Mouse (Mus musculus): ENCODE measurements at regions not wholly inside any gene's neighbourhood (a gene's known extent, or its start where the extent isn't known, plus 50 kb on each side); places are given as distances from the start of the nearest gene placed in this dataset.

DNA sequence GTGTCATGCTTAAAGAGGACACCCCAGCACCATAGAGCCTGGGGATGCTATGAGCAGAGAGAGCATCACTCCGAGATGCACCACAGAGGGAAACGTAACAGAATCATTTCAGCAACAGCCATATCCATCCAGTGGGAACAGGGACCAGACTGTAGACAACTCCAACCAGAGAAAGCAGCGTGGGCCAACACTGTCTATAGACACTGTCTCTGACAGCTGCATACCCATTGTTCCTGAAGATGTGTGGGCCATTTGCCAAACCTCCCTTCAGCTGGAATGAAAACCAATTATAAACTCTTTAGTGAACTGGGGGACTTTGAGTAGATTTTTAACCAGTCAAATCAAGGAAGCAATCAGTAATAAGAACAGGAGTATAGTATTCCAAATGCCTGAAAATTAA, 630.8 kb upstream of the Fam19a5 start:
- DNase-seq (ENCODE audit: low read depth) = no peak

DNA sequence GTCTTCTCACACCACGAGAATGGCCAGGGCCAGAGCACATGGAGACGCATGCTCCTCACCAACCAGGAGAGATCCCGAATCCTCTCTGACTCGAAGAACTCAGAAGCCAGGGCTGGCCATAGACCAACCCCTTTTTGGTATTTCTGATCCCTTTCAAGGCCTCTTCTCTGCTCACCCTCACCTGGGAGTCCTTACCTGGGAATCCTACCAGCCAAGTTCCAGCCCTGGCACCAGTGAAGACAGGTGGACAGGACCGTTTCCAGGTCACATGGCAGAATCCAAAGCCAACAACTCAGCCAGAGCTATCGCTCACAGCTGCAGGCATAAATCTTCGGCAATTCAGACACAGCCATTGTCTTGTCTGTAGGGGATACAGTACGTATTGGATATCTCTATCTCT, 626.2 kb upstream of the Fam19a5 start:
- no peak for DNase-seq (ENCODE audit: low read depth)

DNA sequence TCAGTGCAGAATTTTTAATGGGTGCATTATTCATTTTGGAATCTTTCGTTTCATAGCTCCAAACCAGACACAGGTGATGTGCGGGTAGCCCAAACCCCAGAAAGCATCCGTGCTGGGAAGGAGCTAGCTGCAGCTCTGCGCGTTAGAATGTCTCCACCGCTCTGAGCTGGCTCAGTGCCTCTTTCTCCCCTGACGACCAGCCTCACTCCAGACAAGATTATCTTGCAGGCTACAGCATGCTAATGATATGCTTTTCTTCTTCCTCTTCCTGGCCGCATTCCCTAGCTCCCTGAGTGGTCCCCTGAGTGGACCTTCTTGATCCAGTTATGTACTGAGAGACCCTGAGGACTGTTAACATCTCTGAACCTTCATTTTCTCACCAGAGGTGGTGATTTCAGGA, 624.4 kb upstream of the Fam19a5 start:
- no peak for DNase-seq (ENCODE audit: low read depth)

DNA sequence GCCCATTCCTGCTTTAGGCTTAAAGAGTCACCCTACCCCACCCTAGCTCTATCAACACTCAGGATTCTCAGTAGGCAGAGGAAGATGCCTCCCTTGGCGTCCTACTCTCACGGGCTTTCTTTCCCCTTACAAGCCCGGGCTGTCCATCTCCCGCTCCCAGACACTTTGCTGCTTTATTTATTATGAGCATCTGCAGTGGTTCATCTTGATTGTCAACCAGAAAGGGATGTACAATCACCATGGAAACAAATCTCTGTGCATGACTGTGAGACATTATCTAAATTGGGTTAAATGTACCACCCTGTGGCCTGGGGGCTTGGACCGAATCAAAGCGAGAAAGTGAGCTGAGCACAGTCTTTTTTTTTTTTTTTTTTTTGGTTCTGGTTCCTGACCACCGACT, 623.9 kb upstream of the Fam19a5 start:
- DNase-seq (ENCODE audit: low read depth) = no peak

DNA sequence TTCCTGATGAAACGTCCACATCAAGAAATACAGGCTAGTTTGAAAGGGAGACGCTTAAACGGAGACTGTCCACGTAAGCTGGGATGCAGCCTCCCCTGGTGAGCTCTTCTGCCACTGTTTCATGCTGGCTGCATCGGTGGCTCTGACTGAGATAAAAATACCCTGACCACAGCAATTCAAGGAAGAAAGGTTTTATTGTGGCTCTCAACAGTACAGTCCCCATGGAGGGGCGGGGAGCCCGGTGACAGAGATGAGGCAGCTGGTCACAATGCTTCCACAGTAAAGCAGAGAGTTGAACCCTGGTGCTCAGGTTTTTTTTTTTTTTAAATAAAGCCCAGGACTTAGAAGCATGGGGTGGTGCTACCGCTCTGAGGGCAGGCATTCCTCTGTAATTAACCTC, 622.7 kb upstream of the Fam19a5 start:
- no peak for DNase-seq (ENCODE audit: low read depth)

DNA sequence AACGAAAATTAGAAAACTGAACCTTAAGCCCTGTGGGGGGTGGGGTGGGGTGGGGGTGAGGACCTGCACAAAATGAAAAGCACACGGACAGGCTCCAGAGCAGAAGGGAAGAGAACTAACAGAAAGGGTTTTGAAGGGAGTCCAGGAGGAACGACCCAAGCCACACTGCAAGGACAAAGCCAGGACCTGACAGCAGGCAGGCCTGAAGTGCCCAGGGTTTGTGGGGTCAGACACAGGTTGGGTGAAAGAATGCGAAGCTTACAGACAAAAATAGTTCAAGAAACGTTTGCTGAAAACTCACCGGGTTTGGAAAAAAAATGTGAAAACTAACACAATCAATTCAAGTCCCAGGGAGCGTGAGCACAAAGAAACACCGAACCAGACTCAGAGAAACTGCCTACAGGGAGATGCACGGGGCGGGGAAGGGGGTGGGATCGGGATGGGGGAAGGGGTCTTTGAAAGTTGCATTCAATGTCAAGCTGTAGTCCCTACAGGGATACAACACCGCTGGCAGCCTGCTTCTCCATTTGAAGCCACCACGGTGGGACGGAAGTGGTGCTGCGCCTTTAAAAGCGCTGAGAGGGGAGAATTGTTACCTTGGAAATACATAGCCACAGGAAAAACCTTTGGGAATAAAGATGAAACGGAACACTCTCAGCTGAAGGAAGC, 618.9 kb upstream of the Fam19a5 start:
- no peak for DNase-seq (ENCODE audit: low read depth)

DNA sequence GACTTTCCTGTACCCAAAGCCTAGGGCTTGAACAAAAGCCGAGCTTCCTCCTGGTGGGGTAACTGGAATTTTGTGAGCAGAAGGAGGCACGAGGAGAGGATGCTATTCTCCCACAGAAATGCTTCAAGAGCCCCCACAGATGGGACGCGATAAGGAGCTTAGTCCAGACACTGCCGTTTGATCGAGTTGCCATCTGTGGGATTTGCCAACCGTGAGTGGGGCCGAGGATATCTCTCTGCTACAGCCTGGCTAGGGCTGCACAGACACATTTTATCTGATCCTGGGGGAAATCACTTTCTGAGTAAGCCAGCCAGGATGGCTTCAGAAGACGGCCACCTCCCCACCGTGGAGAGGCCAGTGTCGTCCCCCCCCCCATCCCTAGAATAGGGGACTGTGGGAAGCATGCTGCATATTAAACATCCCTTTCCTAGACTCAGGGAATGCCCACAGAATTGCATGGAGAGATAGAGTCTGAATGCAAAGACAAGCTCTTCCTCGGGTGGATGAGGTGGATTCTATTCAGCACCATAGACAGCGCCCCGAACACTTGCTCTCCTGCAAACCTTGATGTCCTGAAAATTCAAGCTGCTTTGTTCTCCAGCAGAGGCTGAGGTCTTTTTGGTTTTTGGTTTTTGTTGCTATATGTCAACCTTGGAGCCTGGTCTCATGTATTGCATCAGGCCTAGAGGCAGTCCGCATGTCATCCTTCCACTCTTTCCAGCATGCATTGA, 611.6 kb upstream of the Fam19a5 start:
- no peak for DNase-seq (ENCODE audit: low read depth)

DNA sequence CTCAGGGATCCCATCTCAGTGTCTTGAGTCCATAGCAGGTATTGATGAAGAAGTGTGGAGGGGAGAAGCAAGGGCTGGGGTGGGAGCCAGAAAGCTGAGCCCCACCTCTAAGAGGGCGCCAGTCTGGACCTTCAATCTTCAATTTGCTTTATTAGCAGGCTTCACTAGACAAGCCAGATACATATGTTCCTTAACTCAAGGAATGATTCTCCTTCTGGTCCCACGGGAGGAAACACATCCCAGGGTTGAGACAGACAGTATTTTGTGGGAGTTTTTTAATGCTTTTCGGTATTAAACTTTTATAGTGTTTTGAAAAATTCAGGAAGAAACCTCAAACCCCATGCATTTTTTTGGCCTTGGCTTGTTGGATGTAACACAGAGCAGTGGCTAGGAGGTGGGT, 606.7 kb upstream of the Fam19a5 start:
- DNase-seq (ENCODE audit: low read depth) = no peak

DNA sequence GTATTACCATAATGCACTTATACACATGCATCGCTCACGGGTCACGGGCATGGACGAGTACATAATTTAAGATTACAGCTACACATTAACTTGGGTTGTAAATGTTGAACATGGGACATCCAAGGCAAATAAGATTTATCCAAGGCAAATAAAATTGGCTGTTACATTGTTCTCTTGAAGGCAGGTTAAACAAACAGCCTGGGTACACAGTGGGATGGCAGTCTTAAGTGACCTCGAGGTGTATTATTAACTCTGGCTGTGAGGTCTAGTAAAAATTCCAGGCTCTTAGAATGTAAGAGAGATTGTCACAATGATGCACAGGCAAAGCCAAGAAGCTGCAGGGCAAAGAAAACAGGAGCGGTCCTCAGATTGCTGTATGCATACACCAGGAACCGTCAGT, 599.6 kb upstream of the Fam19a5 start:
- no peak for DNase-seq (ENCODE audit: low read depth)

DNA sequence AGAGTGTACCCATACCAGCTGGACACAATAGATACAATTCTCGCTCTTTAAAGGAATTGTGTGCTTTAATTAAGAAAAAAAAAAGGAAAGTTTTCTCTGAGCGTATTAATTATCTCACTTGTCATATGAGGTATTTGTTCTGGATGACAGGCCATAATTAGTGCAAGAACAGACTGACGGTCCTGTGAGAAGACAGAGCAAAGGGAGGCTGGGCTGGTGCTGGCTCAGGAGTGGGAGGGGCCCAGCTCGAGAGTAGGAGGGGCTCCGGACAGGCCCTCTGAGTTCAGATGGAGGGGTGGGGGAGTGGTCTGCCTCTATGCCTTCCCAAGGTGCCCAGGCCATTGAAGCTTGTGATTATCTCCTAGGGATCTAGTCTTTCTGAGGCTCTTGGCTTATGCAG, 591.5 kb upstream of the Fam19a5 start:
- DNase-seq (ENCODE audit: low read depth) = no peak

DNA sequence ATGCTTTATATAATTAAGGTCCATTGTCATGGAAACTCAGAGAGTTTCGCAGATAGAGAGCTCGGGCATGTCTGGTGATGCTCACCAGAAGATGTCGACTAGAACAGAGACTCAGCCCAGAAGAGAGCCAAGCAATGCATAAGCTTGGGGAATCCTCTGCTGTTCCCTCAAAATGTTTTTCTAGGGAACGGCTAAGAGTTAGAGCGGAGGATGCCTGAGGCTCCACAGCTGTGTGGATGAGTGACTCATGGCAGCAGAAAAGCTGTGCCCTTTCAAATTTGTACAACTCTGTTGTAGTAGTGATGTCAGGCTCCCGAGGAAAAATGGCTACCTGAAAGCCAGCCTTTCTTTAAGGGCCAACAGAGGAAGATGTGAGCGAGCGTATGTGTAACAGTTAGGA, 586.2 kb upstream of the Fam19a5 start:
- no peak for DNase-seq (ENCODE audit: low read depth)

DNA sequence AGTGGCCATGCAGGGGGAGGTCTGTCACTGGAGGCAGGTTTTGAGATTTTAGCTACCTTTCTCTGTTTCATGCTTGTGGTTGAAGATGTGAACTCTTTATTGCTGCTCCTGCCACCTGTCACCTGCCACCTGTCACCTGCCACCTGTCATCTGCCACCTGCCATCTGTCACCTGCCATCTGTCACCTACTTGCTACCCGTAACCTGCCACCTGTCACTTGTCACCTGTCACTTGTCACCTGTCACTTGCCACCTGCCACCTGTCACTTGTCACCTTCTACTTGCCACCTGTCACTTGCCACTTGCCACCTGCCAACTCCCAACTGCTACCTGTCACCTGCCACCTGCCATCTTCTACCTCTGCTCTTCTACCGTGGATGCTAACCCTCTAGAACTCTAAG, 581.2 kb upstream of the Fam19a5 start:
- no peak for DNase-seq (ENCODE audit: low read depth)

DNA sequence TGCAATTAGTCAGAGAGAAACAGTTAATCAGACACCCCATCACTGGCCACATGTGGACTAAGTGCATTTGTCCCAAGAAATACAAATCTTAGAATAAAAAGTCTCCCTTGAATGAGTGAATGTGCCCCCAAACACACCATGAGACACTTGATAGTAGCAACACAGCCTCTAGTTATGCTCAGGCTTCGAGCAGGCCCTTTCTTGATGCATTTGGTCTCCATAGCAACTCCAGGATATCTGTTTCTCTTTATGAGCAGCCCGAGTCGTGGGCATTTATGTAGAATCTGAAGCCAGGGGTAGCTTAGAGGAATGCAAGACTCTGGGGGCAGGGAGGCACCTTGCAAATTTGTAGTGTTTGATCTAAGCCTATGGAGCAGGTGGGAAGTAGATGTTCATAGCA, 580.6 kb upstream of the Fam19a5 start:
- DNase-seq (ENCODE audit: low read depth) = no peak

DNA sequence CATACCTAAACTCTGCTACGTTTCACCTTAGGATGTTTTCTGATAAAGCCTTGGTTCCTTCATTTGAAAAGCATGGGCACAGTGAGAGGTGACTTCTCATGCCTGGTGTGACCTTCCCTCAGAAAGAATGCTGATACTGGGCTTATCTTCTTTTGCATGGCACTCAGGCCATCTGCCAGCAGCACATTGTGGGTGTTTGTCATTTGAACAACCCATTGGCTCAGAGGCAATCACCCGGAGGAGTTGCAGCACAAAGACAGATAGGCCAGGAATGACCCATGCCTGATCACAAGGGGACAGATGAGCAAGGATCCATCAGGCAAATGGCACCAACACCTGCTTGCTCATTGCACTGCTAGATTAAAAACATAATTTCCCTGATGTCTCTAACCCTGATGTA, 572.7 kb upstream of the Fam19a5 start:
- DNase-seq (ENCODE audit: low read depth) = no peak

DNA sequence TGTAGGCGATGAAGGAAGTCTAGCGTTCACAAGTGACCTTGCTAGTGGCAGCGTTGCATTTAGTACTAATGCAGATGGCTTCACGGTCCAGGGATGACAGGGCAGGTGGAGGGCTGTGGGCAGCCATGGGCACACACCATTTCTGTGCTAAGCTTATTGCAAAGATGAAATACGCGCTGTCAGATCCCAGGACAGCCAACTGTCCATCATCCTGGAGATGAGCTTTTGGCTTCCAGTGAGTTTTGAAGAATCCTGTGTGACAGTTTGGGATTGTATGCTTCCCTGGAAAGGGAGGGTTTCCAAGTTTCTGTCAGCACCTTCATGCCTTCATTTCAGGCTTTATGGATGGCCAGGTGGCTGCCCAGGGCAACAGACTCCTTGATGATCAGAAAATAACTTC, 547.9 kb upstream of the Fam19a5 start:
- no peak for DNase-seq (ENCODE audit: low read depth)

DNA sequence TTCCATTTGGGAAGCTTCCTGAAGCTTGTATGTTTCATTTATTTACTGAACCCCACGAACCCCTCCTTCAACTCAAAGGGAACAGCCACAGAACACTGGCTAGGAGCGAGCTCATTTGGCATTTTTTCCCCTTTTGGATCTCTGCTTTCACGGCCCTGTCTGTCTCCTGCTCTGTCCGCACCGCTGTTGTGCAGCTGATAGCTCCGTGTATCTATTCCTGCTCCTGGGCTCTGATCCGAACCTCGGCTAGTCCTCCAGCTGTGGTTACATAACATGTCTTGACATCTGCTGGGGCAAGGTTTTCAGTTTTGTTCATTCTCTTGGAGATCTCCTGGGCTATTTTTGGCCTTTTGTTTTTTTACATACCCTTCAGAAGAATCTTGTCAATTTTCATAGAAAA, 525.1 kb upstream of the Fam19a5 start:
- DNase-seq (ENCODE audit: low read depth) = no peak

DNA sequence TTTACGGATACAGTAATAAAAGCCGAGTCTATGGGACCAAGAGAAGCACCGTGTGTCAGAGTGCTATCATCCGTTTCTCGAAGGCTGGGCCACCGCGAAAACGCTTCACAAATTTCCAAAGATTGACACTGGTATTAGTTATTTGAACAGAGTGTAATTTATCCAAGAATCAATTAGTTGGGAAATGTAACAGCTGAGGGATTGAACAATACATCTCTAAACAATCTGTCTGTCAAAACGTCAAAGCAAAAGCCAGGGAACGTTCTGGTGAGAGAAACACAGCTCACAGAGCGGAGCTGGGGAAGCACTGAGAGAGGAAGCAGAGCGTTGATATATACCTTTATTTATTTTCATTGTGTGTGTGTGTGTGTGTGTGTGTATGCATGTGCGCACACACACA, 498.1 kb upstream of the Fam19a5 start:
- no peak for DNase-seq (ENCODE audit: low read depth)

DNA sequence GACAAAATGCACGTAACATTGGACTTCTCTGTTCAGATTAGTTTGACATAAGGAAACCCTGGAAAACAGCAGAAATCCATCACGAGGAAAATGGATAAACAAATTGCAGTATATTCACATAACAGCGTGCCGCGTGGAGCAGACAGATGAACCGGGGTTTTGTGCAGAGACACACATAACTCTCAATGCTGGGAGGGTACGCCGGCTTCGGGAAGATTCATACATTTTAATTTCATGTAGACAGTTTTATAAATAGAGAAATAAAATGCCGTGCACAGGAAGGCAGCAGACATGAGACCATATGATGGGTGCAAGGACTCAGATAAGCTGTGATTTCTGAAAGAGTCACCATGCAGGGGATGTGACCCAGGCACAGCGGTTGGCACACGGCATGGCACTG, 489.9 kb upstream of the Fam19a5 start:
- no peak for DNase-seq (ENCODE audit: low read depth)

DNA sequence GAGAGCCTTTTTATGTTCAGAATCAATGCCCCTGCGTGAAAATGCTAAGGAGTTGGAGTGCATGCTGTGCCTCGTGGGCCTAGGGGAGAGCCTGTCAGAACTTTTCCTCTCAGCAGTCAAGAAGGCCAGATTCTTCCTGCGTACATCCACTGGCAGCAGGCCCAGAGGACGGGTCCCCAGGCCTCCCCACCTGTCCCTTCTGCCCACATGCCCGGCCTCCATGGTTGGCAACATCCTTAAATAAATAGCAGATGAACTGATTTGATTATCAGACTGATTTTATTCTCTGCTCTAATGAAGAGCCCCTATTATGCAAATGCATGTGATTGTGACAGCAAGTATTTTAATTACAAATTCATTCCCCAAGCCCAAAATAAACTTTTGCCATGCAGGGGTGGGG, 479.2 kb upstream of the Fam19a5 start:
- no peak for DNase-seq (ENCODE audit: low read depth)

DNA sequence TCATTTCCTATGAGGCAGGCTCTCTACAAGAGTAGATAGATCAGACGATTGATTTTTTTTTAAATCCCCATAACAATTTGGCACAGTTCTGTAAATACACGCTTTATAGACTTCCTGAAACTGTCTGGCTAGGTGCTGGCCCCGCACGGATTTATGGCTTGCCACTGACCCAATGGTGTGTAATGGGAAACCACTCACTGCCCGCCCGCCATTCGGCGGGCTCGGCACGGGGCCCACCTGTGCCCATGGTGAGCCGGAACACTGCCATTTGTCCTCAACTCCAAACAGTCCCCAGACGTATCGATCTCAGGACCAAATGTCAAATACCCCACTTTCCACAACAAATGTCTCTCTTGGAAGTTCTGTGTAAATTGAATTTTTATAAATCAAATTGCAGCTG, 475.8 kb upstream of the Fam19a5 start:
- DNase-seq (ENCODE audit: low read depth) = no peak

DNA sequence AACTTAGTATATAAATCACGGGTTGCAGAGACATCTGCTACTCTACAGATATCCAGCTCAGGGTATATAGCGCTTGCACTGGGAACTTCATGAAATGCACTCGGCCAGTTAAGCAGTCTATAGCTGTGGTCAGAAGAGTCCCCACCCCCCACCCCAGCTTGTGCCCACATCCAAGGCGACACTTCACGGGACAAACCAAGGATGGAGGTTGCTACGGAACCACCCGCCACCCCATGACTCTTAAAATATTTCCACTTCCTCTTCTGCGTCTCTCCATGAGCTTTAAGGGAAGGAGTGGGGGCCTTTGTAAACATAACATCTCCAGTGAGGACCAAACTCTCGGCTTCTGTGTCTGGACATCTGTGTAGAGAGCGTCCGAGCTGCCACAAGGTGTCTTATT, 469.5 kb upstream of the Fam19a5 start:
- DNase-seq (ENCODE audit: low read depth) = no peak

DNA sequence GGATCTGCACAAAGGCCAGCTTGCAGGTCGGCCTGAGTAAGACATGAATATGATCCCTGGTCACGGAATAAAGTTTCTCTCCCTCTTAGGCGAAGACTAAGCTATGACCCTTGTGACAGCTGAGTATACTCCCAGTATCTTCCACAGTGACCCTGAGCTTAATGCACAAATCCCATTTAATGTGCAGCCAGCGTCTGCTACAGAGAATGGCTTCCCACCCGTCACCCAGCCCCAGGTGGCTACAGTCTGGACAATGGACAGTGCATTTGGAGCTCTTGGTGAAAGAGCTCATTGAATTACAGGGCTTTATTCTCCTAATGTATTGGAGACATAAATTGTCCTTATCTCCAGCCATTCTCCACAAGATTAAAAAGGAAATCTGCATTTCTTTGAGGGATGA, 454.3 kb upstream of the Fam19a5 start:
- DNase-seq (ENCODE audit: low read depth) = no peak

DNA sequence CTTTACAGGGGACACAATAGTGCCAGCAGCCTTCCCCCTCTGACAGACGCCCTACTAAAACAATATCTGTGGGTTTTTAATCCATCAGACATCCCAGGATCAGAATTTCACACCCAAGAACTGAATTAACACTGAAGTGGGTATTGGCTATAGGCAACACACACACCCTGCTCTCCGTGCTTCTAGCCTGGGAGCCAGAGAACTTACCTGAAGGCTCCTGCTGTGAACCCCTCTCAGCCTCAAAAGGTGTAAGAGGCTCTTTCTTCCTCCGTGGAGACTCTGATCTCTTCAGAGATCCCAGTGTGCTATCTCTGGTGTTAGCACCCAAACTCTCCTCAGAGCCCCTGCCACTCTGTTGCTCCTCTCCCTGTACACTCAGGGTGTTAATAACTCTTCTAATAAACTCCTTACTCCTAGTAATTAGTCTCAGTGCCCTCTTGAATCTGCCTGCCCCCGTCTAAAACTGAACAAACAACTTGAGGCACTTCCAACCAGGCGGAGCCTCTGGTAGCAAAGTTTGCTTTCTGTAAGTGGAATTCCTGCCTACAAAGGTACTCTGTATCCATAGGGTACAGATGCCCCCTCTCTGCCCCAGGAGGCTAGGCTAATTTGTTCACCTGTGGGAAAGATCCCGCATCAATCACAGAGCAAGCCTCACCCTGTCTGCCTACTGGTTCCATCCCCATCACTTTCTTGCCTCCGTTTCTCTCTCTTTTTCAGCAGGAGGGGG, 452.9 kb upstream of the Fam19a5 start:
- no peak for DNase-seq (ENCODE audit: low read depth)

DNA sequence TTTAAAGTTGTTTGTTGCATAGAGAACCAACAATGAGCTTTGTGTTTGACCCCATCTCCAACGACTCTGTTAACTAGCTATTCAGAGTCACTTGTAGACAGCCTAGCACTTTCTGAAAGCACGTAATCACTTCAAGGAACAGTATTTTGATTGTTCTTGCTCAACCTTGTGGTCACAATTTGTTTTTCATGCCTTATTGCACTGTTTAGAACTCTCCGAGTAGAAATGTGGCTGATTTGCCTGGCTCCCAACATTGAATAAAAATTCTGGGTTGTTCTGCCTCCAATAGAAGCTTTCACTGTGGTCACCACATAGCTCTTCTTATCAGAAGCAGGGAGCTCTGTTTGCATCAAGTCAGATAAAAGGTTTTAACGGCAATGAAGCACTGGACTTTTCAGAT, 446.9 kb upstream of the Fam19a5 start:
- DNase-seq (ENCODE audit: low read depth) = no peak

Measured in fibroblast of lung, adult 2 months (primary cell).